Mouse (Mus musculus) olfactory bulb, adult 2 months (tissue): Measurements from ENCODE around the gene G6pc.

ENCODE experiments used
- CTCF ChIP-seq: fragments of 200-500 bp; IDR thresholded peaks from 2 replicates; pipeline ENCODE4 v1.5.1; 2012; ENCODE audit warnings: low read depth, mild to moderate bottlenecking, low read length, moderate library complexity; ENCODE audit not compliant: insufficient read depth
- POLR2A ChIP-seq: fragments of 200-500 bp; IDR thresholded peaks from 2 replicates; pipeline ENCODE4 v1.6.1; 2012; ENCODE audit warnings: mild to moderate bottlenecking, low read depth, low read length, moderate library complexity; ENCODE audit not compliant: insufficient read depth

- no peak for TF ChIP-seq CTCF
- no peak for TF ChIP-seq POLR2A
Measured at GRCm38 (mm10) chr11:101334023-101334422, 33.3 kb upstream of the G6pc start.
